In genomic region chr19:32950252-32950651, GRCm38 (mm10) we compare ENCODE assay signal across 22 mouse cellular contexts.
DNase-seq lines count a peak whose midpoint lies in the region; ATAC-seq lines count a peak whose summit lies in the region.
"Had no signal": no experiment of that assay in that cellular context is flagged by ENCODE, and none has a peak within 500 bp of the region (broad histone marks: within the 10 kb centered on the region; RNA-seq: fewer than 3 reads in every experiment).

No protein-coding gene starts in this region.

- WGBS in heart, embryonic 10.5 days: 75% methylated on average over 3 of the region's 3 CpGs
- 80% methylated on average over 3 of the region's 3 CpGs for WGBS in hindbrain, embryonic 12.5 days
- 79% methylated on average over 3 of the region's 3 CpGs for WGBS in midbrain, embryonic 15.5 days

- no peak overlapping the region for H3K27ac ChIP-seq in heart, embryonic 10.5 days
- H3K27ac ChIP-seq in hindbrain, embryonic 12.5 days: no peak overlapping the region
- H3K27ac ChIP-seq in midbrain, embryonic 15.5 days: no peak overlapping the region
- H3K27ac ChIP-seq: forebrain, embryonic 12.5 days; kidney, postnatal 0 days; limb, embryonic 10.5 days; liver, embryonic 14.5 days had no signal

- H3K9me3 ChIP-seq in heart, embryonic 10.5 days: no peaks in the 10 kb centered on the region
- H3K9me3 ChIP-seq in hindbrain, embryonic 12.5 days (replicated peaks): no peaks in the 10 kb centered on the region
- no peaks in the 10 kb centered on the region for H3K9me3 ChIP-seq in midbrain, embryonic 15.5 days
- H3K9me3 ChIP-seq: forebrain, embryonic 12.5 days; G1E; limb, embryonic 10.5 days had no signal

- no peak overlapping the region for H3K4me2 ChIP-seq in hindbrain, embryonic 12.5 days (replicated peaks)
- H3K4me2 ChIP-seq in midbrain, embryonic 15.5 days: no peak overlapping the region
- H3K4me2 ChIP-seq: forebrain, embryonic 12.5 days; heart, embryonic 11.5 days had no signal

- H3K27me3 ChIP-seq in heart, embryonic 10.5 days (ENCODE audit: insufficient read depth, poor library complexity, severe bottlenecking): no peaks in the 10 kb centered on the region
- H3K27me3 ChIP-seq in hindbrain, embryonic 12.5 days: no peaks in the 10 kb centered on the region
- no peaks in the 10 kb centered on the region for H3K27me3 ChIP-seq in midbrain, embryonic 15.5 days (replicated peaks)
- H3K27me3 ChIP-seq: forebrain, embryonic 12.5 days had no signal

- H3K4me3 ChIP-seq in heart, embryonic 10.5 days: no peak overlapping the region
- H3K4me3 ChIP-seq in hindbrain, embryonic 12.5 days: no peak overlapping the region
- no peak overlapping the region for H3K4me3 ChIP-seq in midbrain, embryonic 15.5 days
- H3K4me3 ChIP-seq: forebrain, embryonic 12.5 days; limb, embryonic 10.5 days had no signal

- peak; percentile 11 for DNase-seq in heart, embryonic 10.5 days (ENCODE audit: low spot score)
- DNase-seq in heart, postnatal 4 days: no peak
- DNase-seq in 3T3-L1 (ENCODE audit: low read depth, low spot score) (peak; percentile 61), MN1 (ENCODE audit: low spot score) (peak; percentile 50)
- DNase-seq: cerebellum, adult 9-10 months; embryo, embryonic 11 days; gastrocnemius, postnatal 25 days; kidney, adult 11 months; midbrain, embryonic 14.5 days; retina, postnatal 1 day; right cerebral cortex, postnatal 4 days; thymus, postnatal 25 days had no signal

- H3K4me1 ChIP-seq in heart, embryonic 10.5 days: 0 out of 2 replicates have a peak, but pooled peaks cover 6% of the 10 kb centered on the region
- H3K4me1 ChIP-seq in hindbrain, embryonic 12.5 days: peaks cover 3% of the 10 kb centered on the region; the same call in 1 of the 2 replicates
- no peaks in the 10 kb centered on the region for H3K4me1 ChIP-seq in midbrain, embryonic 15.5 days

- H3K36me3 ChIP-seq in heart, embryonic 10.5 days: no peaks in the 10 kb centered on the region
- no peaks in the 10 kb centered on the region for H3K36me3 ChIP-seq in hindbrain, embryonic 12.5 days
- H3K36me3 ChIP-seq in midbrain, embryonic 15.5 days (replicated peaks): no peaks in the 10 kb centered on the region
- H3K36me3 ChIP-seq: forebrain, embryonic 12.5 days; G1E; limb, embryonic 10.5 days had no signal

- H3K9ac ChIP-seq in hindbrain, embryonic 12.5 days: no peak overlapping the region
- H3K9ac ChIP-seq in midbrain, embryonic 15.5 days: no peak overlapping the region
- H3K9ac ChIP-seq: forebrain, embryonic 12.5 days; liver, embryonic 14.5 days had no signal

- ATAC-seq in granulocyte monocyte progenitor cell, adult 5-6 weeks (replicated peaks; ENCODE audit: poor library complexity, severe bottlenecking): peak; percentile 45
- ATAC-seq in hindbrain, embryonic 12.5 days (ENCODE audit: low FRiP score): no peak
- no peak for ATAC-seq in midbrain, embryonic 15.5 days (replicated peaks)
- ATAC-seq: hindbrain, embryonic 16.5 days had no signal
